In genomic region chr15:28024031-28024964, GRCm38 (mm10) we compare ENCODE assay signal across 7 mouse cellular contexts. TPM values are rescaled to one million over a fixed set of nuclear protein-coding genes. Genes with fewer than 3 reads are reported as not detected.
DNase-seq lines count a peak whose midpoint lies in the region; ATAC-seq and TF ChIP-seq lines count a peak whose summit lies in the region.

No protein-coding gene starts in this region.

- H3K27me3 ChIP-seq in embryonic facial prominence, embryonic 10.5 days (replicated peaks; ENCODE audit: low read depth, poor library complexity, severe bottlenecking), result peaks cover 11% of the 10 kb centered on the region; the same call in 1 of the 2 replicates
- H3K27me3 ChIP-seq in heart, adult 2 months (ENCODE audit: control insufficient read depth, insufficient read depth, low read length), result no peaks in the 10 kb centered on the region
- H3K27me3 ChIP-seq in kidney, adult 2 months (replicated peaks; ENCODE audit: control insufficient read depth, insufficient read depth, low read length), result no peaks in the 10 kb centered on the region
- H3K27me3 ChIP-seq in limb, embryonic 14.5 days (ENCODE audit: control insufficient read depth, insufficient read depth, low read length), result no peaks in the 10 kb centered on the region
- H3K27me3 ChIP-seq in midbrain, embryonic 15.5 days (replicated peaks), result no peaks in the 10 kb centered on the region

- H3K9me3 ChIP-seq in embryonic facial prominence, embryonic 10.5 days, result no peaks in the 10 kb centered on the region
- H3K9me3 ChIP-seq in limb, embryonic 14.5 days (ENCODE audit: control insufficient read depth, low read length), result no peaks in the 10 kb centered on the region
- no peaks in the 10 kb centered on the region for H3K9me3 ChIP-seq in midbrain, embryonic 15.5 days

- H3K4me1 ChIP-seq in embryonic facial prominence, embryonic 10.5 days, result peaks cover 55% of the 10 kb centered on the region
- H3K4me1 ChIP-seq in heart, adult 2 months (ENCODE audit: control insufficient read depth, insufficient read depth, low read length), result peaks cover 20% of the 10 kb centered on the region
- peaks cover 24% of the 10 kb centered on the region for H3K4me1 ChIP-seq in kidney, adult 2 months (ENCODE audit: control insufficient read depth, insufficient read depth, low read length)
- H3K4me1 ChIP-seq in limb, embryonic 14.5 days (ENCODE audit: control insufficient read depth, insufficient read depth, low read length), result peaks cover 21% of the 10 kb centered on the region
- peaks cover 49% of the 10 kb centered on the region for H3K4me1 ChIP-seq in midbrain, embryonic 15.5 days

- peaks cover 4% of the 10 kb centered on the region for H3K79me2 ChIP-seq in heart, adult 2 months (replicated peaks; ENCODE audit: control insufficient read depth, insufficient read depth, low read length)

- H3K36me3 ChIP-seq in embryonic facial prominence, embryonic 10.5 days (replicated peaks), result no peaks in the 10 kb centered on the region
- peaks cover 6% of the 10 kb centered on the region; the same call in 1 of the 2 replicates for H3K36me3 ChIP-seq in heart, adult 2 months (ENCODE audit: control insufficient read depth, insufficient read depth, low read length)
- no peaks in the 10 kb centered on the region for H3K36me3 ChIP-seq in kidney, adult 2 months (ENCODE audit: control insufficient read depth, insufficient read depth, low read length)
- H3K36me3 ChIP-seq in limb, embryonic 14.5 days (ENCODE audit: control insufficient read depth, insufficient read depth, low read length), result no peaks in the 10 kb centered on the region
- H3K36me3 ChIP-seq in midbrain, embryonic 15.5 days (replicated peaks), result no peaks in the 10 kb centered on the region

- WGBS in embryonic facial prominence, embryonic 10.5 days, result under 1% methylated on average over 81 of the region's 81 CpGs
- WGBS in heart, adult 2 months, result under 1% methylated on average over 79 of the region's 81 CpGs
- WGBS in kidney, adult 2 months, result 1% methylated on average over 81 of the region's 81 CpGs
- under 1% methylated on average over 63 of the region's 81 CpGs for WGBS in limb, embryonic 14.5 days
- under 1% methylated on average over 76 of the region's 81 CpGs for WGBS in midbrain, embryonic 15.5 days

- H3K27ac ChIP-seq in embryonic facial prominence, embryonic 10.5 days (replicated peaks), result peak overlapping the region; percentile 96
- peak overlapping the region; percentile 87 for H3K27ac ChIP-seq in heart, adult 2 months
- H3K27ac ChIP-seq in kidney, adult 2 months (ENCODE audit: insufficient read depth, low read depth, low read length), result peak overlapping the region; percentile 90
- H3K27ac ChIP-seq in limb, embryonic 14.5 days (replicated peaks; ENCODE audit: low read depth, low read length), result peak overlapping the region; percentile 97
- H3K27ac ChIP-seq in midbrain, embryonic 15.5 days, result peak overlapping the region; percentile 99

- peak overlapping the region; percentile 87 for H3K4me2 ChIP-seq in limb, embryonic 14.5 days (replicated peaks; ENCODE audit: low read depth, low read length, severe bottlenecking)
- peak overlapping the region; percentile 74 for H3K4me2 ChIP-seq in midbrain, embryonic 15.5 days

- TF ChIP-seq POLR2A in heart, adult 2 months (IDR thresholded peaks at IDR 0.05; ENCODE audit: insufficient read depth, low read depth, low read length), result 0 out of 2 replicates have a peak, but pooled peaks have one; percentile 4
- TF ChIP-seq POLR2A in kidney, adult 2 months (IDR thresholded peaks at IDR 0.05; ENCODE audit: low read depth, low read length), result no peak
- TF ChIP-seq POLR2A in limb, embryonic 14.5 days (IDR thresholded peaks at IDR 0.05; ENCODE audit: borderline replicate concordance, extremely low read depth, insufficient read depth, insufficient read length), result no peak

- peak overlapping the region; percentile 85 for H3K4me3 ChIP-seq in embryonic facial prominence, embryonic 10.5 days
- H3K4me3 ChIP-seq in heart, adult 2 months, result peak overlapping the region; percentile 91
- H3K4me3 ChIP-seq in kidney, adult 2 months (ENCODE audit: insufficient read depth, low read depth, low read length), result peak overlapping the region; percentile 98
- H3K4me3 ChIP-seq in limb, embryonic 14.5 days (replicated peaks; ENCODE audit: low read length), result peak overlapping the region; percentile 87
- H3K4me3 ChIP-seq in midbrain, embryonic 15.5 days, result peak overlapping the region; percentile 83

- peak; percentile 41 for TF ChIP-seq CTCF in heart, adult 2 months (IDR thresholded peaks at IDR 0.05)
- no peak for TF ChIP-seq CTCF in kidney, adult 2 months (conservative IDR thresholded peaks at IDR 0.05; ENCODE audit: insufficient read depth, insufficient read length, low read depth, low read length)

- peak overlapping the region; percentile 94 for H3K9ac ChIP-seq in heart, adult 2 months (ENCODE audit: low read depth, low read length)
- peak overlapping the region; percentile 92 for H3K9ac ChIP-seq in limb, embryonic 14.5 days (ENCODE audit: low read depth, low read length, severe bottlenecking)
- H3K9ac ChIP-seq in midbrain, embryonic 15.5 days, result peak overlapping the region; percentile 97

- peak; percentile 62 for ATAC-seq in limb, embryonic 14.5 days (ENCODE audit: low FRiP score, low read depth)
- ATAC-seq in midbrain, embryonic 15.5 days (replicated peaks), result peak; percentile 45

- TF ChIP-seq EP300 in heart, adult 2 months (IDR thresholded peaks at IDR 0.05; ENCODE audit: insufficient read depth, low read depth, low read length), result no peak

- DNase-seq in adrenal gland, postnatal 25 days, result peak; percentile 86
- DNase-seq in embryonic facial prominence, embryonic 10.5 days (ENCODE audit: low spot score), result peak; percentile 85
- peak; percentile 88 to 89 for DNase-seq in heart, adult 2 months
- DNase-seq in kidney, adult 2 months, result peak; percentile 81
- peak; percentile 52 for DNase-seq in limb, embryonic 14.5 days (ENCODE audit: low spot score)
- peak; percentile 7 to 8 for DNase-seq in spleen, postnatal 14 days (ENCODE audit: low spot score in 2 of 2)

- intact Hi-C loops in heart, adult 2 months (cut with DNase I), result loop anchor here (2.0 to 5.0 kb wide), 2 partner anchors 23 to 87 kb away; no protein-coding TSS in a partner anchor

RNA-seq across cellular contexts. Expression of gene Trio, which starts 1.4 kb away (rescaled TPM):
- 71.1 and 85.2 TPM in 2 replicates for total RNA-seq in adrenal gland, postnatal 25 days (2021)
- polyA plus RNA-seq in embryonic facial prominence, embryonic 10.5 days (2016; fragmentation: Nextera tagmentation; extraction: Ambion mirVana), result 24.8 and 28.8 TPM in 2 replicates
- total RNA-seq in heart, adult 2 months (2021), result 10 to 100 TPM; 33.8 to 44.2 TPM
- 28.0 and 41.3 TPM in 2 replicates for polyA plus RNA-seq in heart, adult 2 months (2012; rRNA removed)
- 37.2 and 44.5 TPM in 2 replicates for polyA plus RNA-seq in kidney, adult 2 months (2012; rRNA removed)
- polyA plus RNA-seq in limb, embryonic 14.5 days (2012; rRNA removed), result 230 and 262 TPM in 2 replicates
- polyA plus RNA-seq in limb, embryonic 14.5 days (2014; fragmentation: Nextera tagmentation; extraction: Ambion mirVana), result 78.7 and 86.7 TPM in 2 replicates
- 40.4 and 42.9 TPM in 2 replicates for polyA plus RNA-seq in midbrain, embryonic 15.5 days (2015; fragmentation: Nextera tagmentation; extraction: Ambion mirVana)

Comparison
In these comparisons a context has a peak if more than half of its experiments do, and no peak if none do; other contexts are left out.
1. Peak in every context shown above with its lines: DNase-seq, ATAC-seq, H3K4me3 ChIP-seq and H3K27ac ChIP-seq.
2. DNase-seq: peak in every context shown above with its lines; median percentile 88 in heart, adult 2 months; 86 in adrenal gland, postnatal 25 days; 85 in embryonic facial prominence, embryonic 10.5 days; 81 in kidney, adult 2 months; 52 in limb, embryonic 14.5 days; 8 in spleen, postnatal 14 days.